Mouse (Mus musculus) myocyte (in vitro differentiated cells): ENCODE data around the gene Rptor. TPM values are rescaled to one million over a fixed set of nuclear protein-coding genes. Genes with fewer than 3 reads are reported as not detected.

Source experiments
- H3K27me3 ChIP-seq: one replicate; pipeline ENCODE4 v1.6.1; 2011; ENCODE audit not compliant: control insufficient read depth, insufficient read depth, insufficient read length
- H3K36me3 ChIP-seq: one replicate; pipeline ENCODE4 v1.6.1; 2011; ENCODE audit not compliant: control insufficient read depth, insufficient read depth
- H3K4me2 ChIP-seq: one replicate; pipeline ENCODE4 v1.6.1; 2011; ENCODE audit warnings: low read depth, control low read depth
- H3K4me3 ChIP-seq: one replicate; pipeline ENCODE4 v1.5.1; 2011; ENCODE audit warnings: mild to moderate bottlenecking, control low read depth, moderate library complexity
- H3K79me2 ChIP-seq: one replicate; pipeline ENCODE4 v1.6.1; 2011; ENCODE audit not compliant: control insufficient read depth, insufficient read depth
- H3ac ChIP-seq: one replicate; pipeline ENCODE4 v1.6.1; 2011; ENCODE audit not compliant: control insufficient read depth, insufficient read length
- CEBPB ChIP-seq: IDR thresholded peaks from 2 replicates; pipeline ENCODE4 v1.6.1; 2011; ENCODE audit warnings: mild to moderate bottlenecking, moderate library complexity; ENCODE audit not compliant: poor library complexity, insufficient read depth, severe bottlenecking
- E2F4 ChIP-seq: IDR thresholded peaks from one replicate; pipeline ENCODE4 v1.6.1; 2011; ENCODE audit warnings: mild to moderate bottlenecking, control low read depth, moderate library complexity; ENCODE audit not compliant: insufficient read depth
- MAX ChIP-seq: IDR thresholded peaks from one replicate; pipeline ENCODE4 v1.6.1; 2011; ENCODE audit warnings: low read depth, mild to moderate bottlenecking, control low read depth
- MYOD1 ChIP-seq, 3 experiments: IDR thresholded peaks; one replicate each; pipeline ENCODE4 v1.6.1; 2011; ENCODE audit warnings: control low read depth in 2 of 3, low read depth in 2 of 3, mild to moderate bottlenecking in 2 of 3, moderate library complexity in 1 of 3; ENCODE audit not compliant: insufficient read length in 2 of 3, control insufficient read depth in 1 of 3
- MYOG ChIP-seq, 3 experiments: IDR thresholded peaks; one replicate each; pipeline ENCODE4 v1.6.1; 2011; ENCODE audit warnings: control low read depth in 2 of 3, low read depth in 2 of 3, mild to moderate bottlenecking in 2 of 3; ENCODE audit not compliant: insufficient read length in 2 of 3, control insufficient read depth in 1 of 3, insufficient read depth in 1 of 3
- POLR2A ChIP-seq: IDR thresholded peaks from one replicate; pipeline ENCODE4 v1.6.1; 2011; ENCODE audit warnings: low read depth, mild to moderate bottlenecking, control low read depth, moderate library complexity; ENCODE audit not compliant: insufficient read length
- POLR2AphosphoS2 ChIP-seq: IDR thresholded peaks from one replicate; pipeline ENCODE4 v1.6.1; 2011; ENCODE audit warnings: low read depth, control low read depth; ENCODE audit not compliant: insufficient read length
- REST ChIP-seq: IDR thresholded peaks from one replicate; pipeline ENCODE4 v1.6.1; 2011; ENCODE audit warnings: mild to moderate bottlenecking, control low read depth, moderate library complexity; ENCODE audit not compliant: insufficient read depth, insufficient read length
- SRF ChIP-seq: IDR thresholded peaks from one replicate; pipeline ENCODE4 v1.6.1; 2011; ENCODE audit warnings: low read depth; ENCODE audit not compliant: control insufficient read depth, insufficient read length
- TCF12 ChIP-seq: IDR thresholded peaks from one replicate; pipeline ENCODE4 v1.6.1; 2011; ENCODE audit warnings: mild to moderate bottlenecking, control low read depth; ENCODE audit not compliant: poor library complexity, insufficient read depth, severe bottlenecking
- TCF3 ChIP-seq: IDR thresholded peaks from one replicate; pipeline ENCODE4 v1.6.1; 2011; ENCODE audit warnings: low read depth, control low read depth; ENCODE audit not compliant: insufficient read length
- USF1 ChIP-seq: IDR thresholded peaks from one replicate; pipeline ENCODE4 v1.6.1; 2011; ENCODE audit warnings: low read depth, mild to moderate bottlenecking, control low read depth, moderate library complexity
- polyA plus RNA-seq: library from polyadenylated mRNA; unstranded; fragments of >200 nt; fragmentation: generic; extraction: Trizol; gene quantifications from one replicate; pipeline ENCODE4 v1.2.1, GENCODE M21; 2012; ENCODE audit warnings: missing spikeins

Gene Rptor
- polyA plus RNA-seq, 1 experiment: 59.5 TPM

- peak in 1 of 3 experiments; percentile 20 for TF ChIP-seq MYOG (IDR thresholded peaks at IDR 0.05; ENCODE audit: control insufficient read depth in 1 of 3, insufficient read depth in 1 of 3, insufficient read length in 2 of 3, low read depth in 2 of 3)
- no peak for TF ChIP-seq MAX
- Histone ChIP-seq H3K36me3 (peaks cover 28% of the 10 kb centered on the region), H3ac (no peak overlapping the region), H3K4me2 (no peak overlapping the region), H3K27me3 (no peaks in the 10 kb centered on the region), H3K79me2 (no peaks in the 10 kb centered on the region), H3K4me3 (no peak overlapping the region)
Measured at GRCm38 (mm10) chr11:119825783-119826182, 223.1 kb downstream of the Rptor start.

GRCm38 (mm10) chr11:119826239-119826638 is 223.5 kb downstream of the Rptor start:
- no peaks in the 10 kb centered on the region for H3K27me3 ChIP-seq
- peaks cover 23% of the 10 kb centered on the region for H3K36me3 ChIP-seq
- H3K4me2 ChIP-seq: no peak overlapping the region
- no peaks in the 10 kb centered on the region for H3K79me2 ChIP-seq
- no peak for TF ChIP-seq USF1
- TF ChIP-seq SRF: no peak
- no peak for TF ChIP-seq MAX
- TF ChIP-seq POLR2AphosphoS2: no peak
- no peak for TF ChIP-seq POLR2A
- no peak for TF ChIP-seq TCF12
- TF ChIP-seq MYOG (IDR thresholded peaks at IDR 0.05; ENCODE audit: control insufficient read depth in 1 of 3, insufficient read depth in 1 of 3, insufficient read length in 2 of 3, low read depth in 2 of 3): no peak
- no peak for TF ChIP-seq REST
- no peak for TF ChIP-seq MYOD1 (IDR thresholded peaks at IDR 0.05; ENCODE audit: control insufficient read depth in 1 of 3, insufficient read length in 2 of 3, low read depth in 2 of 3)
- no peak for TF ChIP-seq E2F4
- no peak for TF ChIP-seq CEBPB
- TF ChIP-seq TCF3: no peak
- H3ac ChIP-seq: no peak overlapping the region
- no peak overlapping the region for H3K4me3 ChIP-seq

- TF ChIP-seq TCF3 (no peak), CEBPB (no peak), REST (no peak), USF1 (no peak), POLR2AphosphoS2 (no peak), MYOD1 (IDR thresholded peaks at IDR 0.05; ENCODE audit: control insufficient read depth in 1 of 3, insufficient read length in 2 of 3, low read depth in 2 of 3) (no peak), SRF (no peak), POLR2A (no peak), TCF12 (no peak), MYOG (IDR thresholded peaks at IDR 0.05; ENCODE audit: control insufficient read depth in 1 of 3, insufficient read depth in 1 of 3, insufficient read length in 2 of 3, low read depth in 2 of 3) (no peak), MAX (no peak), E2F4 (no peak)
- no peaks in the 10 kb centered on the region for H3K79me2 ChIP-seq
- no peak overlapping the region for H3K4me2 ChIP-seq
- no peak overlapping the region for H3K4me3 ChIP-seq
- H3K36me3 ChIP-seq: peaks cover 21% of the 10 kb centered on the region
- no peak overlapping the region for H3ac ChIP-seq
- no peaks in the 10 kb centered on the region for H3K27me3 ChIP-seq
Measured at GRCm38 (mm10) chr11:119829116-119829515, 226.4 kb downstream of the Rptor start.

DNA sequence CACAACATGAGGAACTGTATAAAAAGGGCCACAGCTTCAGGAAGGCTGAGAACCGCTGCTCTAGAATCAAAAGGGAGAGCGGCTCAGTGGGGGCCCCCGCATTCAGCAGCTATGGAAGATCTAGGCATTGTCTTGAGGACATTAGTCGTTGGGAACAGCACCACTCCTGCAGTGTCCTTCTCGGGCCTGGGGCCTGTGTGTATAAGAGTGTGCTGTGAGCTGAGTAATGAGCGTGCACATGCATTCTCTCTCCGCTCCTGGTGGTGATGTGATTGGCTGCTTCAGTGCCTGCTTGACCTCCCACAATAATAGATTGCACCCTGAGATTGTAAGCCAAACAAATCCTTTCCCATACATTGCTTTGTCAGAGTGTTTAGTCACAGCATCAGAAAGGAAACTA is 229.0 kb downstream of the Rptor start:
- Histone ChIP-seq H3ac (no peak overlapping the region), H3K27me3 (no peaks in the 10 kb centered on the region), H3K79me2 (no peaks in the 10 kb centered on the region), H3K4me2 (no peak overlapping the region), H3K36me3 (peaks cover 17% of the 10 kb centered on the region), H3K4me3 (no peak overlapping the region)
- TF ChIP-seq MYOG (IDR thresholded peaks at IDR 0.05; ENCODE audit: control insufficient read depth in 1 of 3, insufficient read depth in 1 of 3, insufficient read length in 2 of 3, low read depth in 2 of 3): no peak
- peak; percentile 31 for TF ChIP-seq POLR2AphosphoS2
- TF ChIP-seq MYOD1 (IDR thresholded peaks at IDR 0.05; ENCODE audit: control insufficient read depth in 1 of 3, insufficient read length in 2 of 3, low read depth in 2 of 3): no peak
- TF ChIP-seq MAX: no peak
- no peak for TF ChIP-seq TCF12

GRCm38 (mm10) chr11:119833311-119833710 is 230.6 kb downstream of the Rptor start:
- TF ChIP-seq REST (no peak), E2F4 (no peak), POLR2AphosphoS2 (no peak), TCF3 (no peak)
- Histone ChIP-seq H3ac (no peak overlapping the region), H3K36me3 (peaks cover 4% of the 10 kb centered on the region), H3K4me3 (no peak overlapping the region), H3K27me3 (no peaks in the 10 kb centered on the region), H3K4me2 (no peak overlapping the region), H3K79me2 (no peaks in the 10 kb centered on the region)
